Mouse (Mus musculus): ENCODE data around the gene Orc1. TPM values are rescaled to one million over a fixed set of nuclear protein-coding genes. Genes with fewer than 3 reads are reported as not detected.
A peak's percentile ranks its signal among the peaks of the same experiment; 100 is the strongest.

Gene Orc1
- polyA plus RNA-seq (2016; fragmentation: Nextera tagmentation; extraction: Ambion mirVana): 20.5 and 24.9 TPM in 2 replicates

- Histone ChIP-seq H3K27ac (replicated peaks) (peak within 1 kb of the TSS; percentile 88), H3K4me3 (peak within 1 kb of the TSS; percentile 87), H3K9me3 (replicated peaks) (no peaks in the 10 kb centered on the region), H3K36me3 (peaks cover 55% of the 10 kb centered on the region), H3K4me1 (peaks cover 35% of the 10 kb centered on the region), H3K27me3 (ENCODE audit: low read depth, poor library complexity, severe bottlenecking) (no peaks in the 10 kb centered on the region)
- under 1% methylated on average over 64 of the region's 64 CpGs for WGBS
- peak; percentile 98 for DNase-seq (ENCODE audit: low spot score)
Measured at GRCm38 (mm10) chr4:108578840-108579742, at the start of gene Orc1, which contains the start of gene Prpf38a. Gene Orc1, plus strand, starts transcription at chr4:108579423. Gene Prpf38a, minus strand, starts transcription at chr4:108579336.

- no peak overlapping the region for H3K27ac ChIP-seq (replicated peaks)
- no peaks in the 10 kb centered on the region for H3K9me3 ChIP-seq (replicated peaks)
- H3K4me1 ChIP-seq: no peaks in the 10 kb centered on the region
- WGBS: 88% methylated on average over 2 of the region's 2 CpGs
- no peak overlapping the region for H3K4me3 ChIP-seq
- H3K27me3 ChIP-seq (ENCODE audit: low read depth, poor library complexity, severe bottlenecking): no peaks in the 10 kb centered on the region
- H3K36me3 ChIP-seq: peaks cover 64% of the 10 kb centered on the region
- DNase-seq (ENCODE audit: low spot score): no peak
Measured at GRCm38 (mm10) chr4:108539701-108540100, 39.5 kb upstream of the Orc1 start.

- Histone ChIP-seq H3K4me1 (no peaks in the 10 kb centered on the region), H3K27me3 (ENCODE audit: low read depth, poor library complexity, severe bottlenecking) (no peaks in the 10 kb centered on the region), H3K4me3 (no peak overlapping the region), H3K9me3 (replicated peaks) (no peaks in the 10 kb centered on the region), H3K27ac (replicated peaks) (no peak overlapping the region), H3K36me3 (peaks cover 100% of the 10 kb centered on the region)
- WGBS: 92% methylated on average over 1 of the region's 1 CpGs
- no peak for DNase-seq (ENCODE audit: low spot score)
Measured at GRCm38 (mm10) chr4:108565026-108565425, 14.2 kb upstream of the Orc1 start.

- H3K27me3 ChIP-seq (ENCODE audit: low read depth, poor library complexity, severe bottlenecking): no peaks in the 10 kb centered on the region
- no peak overlapping the region for H3K27ac ChIP-seq (replicated peaks)
- H3K4me1 ChIP-seq: peaks cover 6% of the 10 kb centered on the region
- no peak overlapping the region for H3K4me3 ChIP-seq
- WGBS: 98% methylated on average over 3 of the region's 3 CpGs
- DNase-seq (ENCODE audit: low spot score): no peak
- peaks cover 88% of the 10 kb centered on the region for H3K36me3 ChIP-seq
- H3K9me3 ChIP-seq (replicated peaks): no peaks in the 10 kb centered on the region
Measured at GRCm38 (mm10) chr4:108572644-108573043, 6.6 kb upstream of the Orc1 start.

- peak overlapping the region; percentile 88 for H3K27ac ChIP-seq (replicated peaks)
- no peak for DNase-seq (ENCODE audit: low spot score)
- H3K4me1 ChIP-seq: peaks cover 35% of the 10 kb centered on the region
- no peaks in the 10 kb centered on the region for H3K27me3 ChIP-seq (ENCODE audit: low read depth, poor library complexity, severe bottlenecking)
- no peaks in the 10 kb centered on the region for H3K9me3 ChIP-seq (replicated peaks)
- peaks cover 51% of the 10 kb centered on the region for H3K36me3 ChIP-seq
- H3K4me3 ChIP-seq: peak overlapping the region; percentile 87
- 1% methylated on average over 16 of the region's 16 CpGs for WGBS
Measured at GRCm38 (mm10) chr4:108579743-108580411, 654 bp downstream of the Orc1 start.

GRCm38 (mm10) chr4:108593376-108593775, 14.2 kb downstream of the Orc1 start:
- no peak for DNase-seq (ENCODE audit: low spot score)
- Histone ChIP-seq H3K4me1 (no peaks in the 10 kb centered on the region), H3K36me3 (peaks cover 84% of the 10 kb centered on the region), H3K9me3 (replicated peaks) (no peaks in the 10 kb centered on the region), H3K27me3 (ENCODE audit: low read depth, poor library complexity, severe bottlenecking) (no peaks in the 10 kb centered on the region), H3K27ac (replicated peaks) (no peak overlapping the region), H3K4me3 (no peak overlapping the region)
- 87% methylated on average over 2 of the region's 2 CpGs for WGBS

GRCm38 (mm10) chr4:108595785-108596184, 16.6 kb downstream of the Orc1 start:
- H3K27me3 ChIP-seq (ENCODE audit: low read depth, poor library complexity, severe bottlenecking): no peaks in the 10 kb centered on the region
- WGBS: 87% methylated on average over 1 of the region's 1 CpGs
- H3K36me3 ChIP-seq: peaks cover 91% of the 10 kb centered on the region
- H3K9me3 ChIP-seq (replicated peaks): no peaks in the 10 kb centered on the region
- H3K4me3 ChIP-seq: no peak overlapping the region
- DNase-seq (ENCODE audit: low spot score): no peak
- no peak overlapping the region for H3K27ac ChIP-seq (replicated peaks)
- no peaks in the 10 kb centered on the region for H3K4me1 ChIP-seq

GRCm38 (mm10) chr4:108598306-108598705, 19.1 kb downstream of the Orc1 start:
- Histone ChIP-seq H3K4me1 (no peaks in the 10 kb centered on the region), H3K27me3 (ENCODE audit: low read depth, poor library complexity, severe bottlenecking) (no peaks in the 10 kb centered on the region), H3K27ac (replicated peaks) (no peak overlapping the region), H3K9me3 (replicated peaks) (peaks cover 3% of the 10 kb centered on the region; the same call in 1 of the 2 replicates), H3K36me3 (peaks cover 95% of the 10 kb centered on the region), H3K4me3 (no peak overlapping the region)
- 93% methylated on average over 4 of the region's 4 CpGs for WGBS
- DNase-seq (ENCODE audit: low spot score): no peak

GRCm38 (mm10) chr4:108601870-108602269, 22.6 kb downstream of the Orc1 start:
- no peaks in the 10 kb centered on the region for H3K27me3 ChIP-seq (ENCODE audit: low read depth, poor library complexity, severe bottlenecking)
- DNase-seq (ENCODE audit: low spot score): no peak
- H3K27ac ChIP-seq (replicated peaks): no peak overlapping the region
- H3K9me3 ChIP-seq (replicated peaks): peaks cover 3% of the 10 kb centered on the region; the same call in 1 of the 2 replicates
- peaks cover 96% of the 10 kb centered on the region for H3K36me3 ChIP-seq
- H3K4me3 ChIP-seq: no peak overlapping the region
- WGBS: 96% methylated on average over 7 of the region's 7 CpGs
- H3K4me1 ChIP-seq: no peaks in the 10 kb centered on the region

GRCm38 (mm10) chr4:108608651-108609050, 29.4 kb downstream of the Orc1 start:
- Histone ChIP-seq H3K36me3 (peaks cover 90% of the 10 kb centered on the region), H3K4me1 (no peaks in the 10 kb centered on the region), H3K4me3 (no peak overlapping the region), H3K27me3 (ENCODE audit: low read depth, poor library complexity, severe bottlenecking) (no peaks in the 10 kb centered on the region), H3K27ac (replicated peaks) (no peak overlapping the region), H3K9me3 (replicated peaks) (no peaks in the 10 kb centered on the region)
- WGBS: 96% methylated on average over 3 of the region's 3 CpGs
- no peak for DNase-seq (ENCODE audit: low spot score)

- peaks cover 88% of the 10 kb centered on the region for H3K36me3 ChIP-seq
- WGBS: 92% methylated on average over 5 of the region's 5 CpGs
- H3K4me3 ChIP-seq: no peak overlapping the region
- no peaks in the 10 kb centered on the region for H3K9me3 ChIP-seq (replicated peaks)
- H3K4me1 ChIP-seq: no peaks in the 10 kb centered on the region
- no peak overlapping the region for H3K27ac ChIP-seq (replicated peaks)
- DNase-seq (ENCODE audit: low spot score): no peak
- H3K27me3 ChIP-seq (ENCODE audit: low read depth, poor library complexity, severe bottlenecking): no peaks in the 10 kb centered on the region
Measured at GRCm38 (mm10) chr4:108610935-108611334, 31.7 kb downstream of the Orc1 start.

GRCm38 (mm10) chr4:108618586-108618985, 39.4 kb downstream of the Orc1 start:
- no peak for DNase-seq (ENCODE audit: low spot score)
- Histone ChIP-seq H3K27ac (replicated peaks) (no peak overlapping the region), H3K4me1 (peaks cover 21% of the 10 kb centered on the region), H3K36me3 (peaks cover 38% of the 10 kb centered on the region), H3K4me3 (no peak overlapping the region; the same call in 1 of the 2 replicates), H3K27me3 (ENCODE audit: low read depth, poor library complexity, severe bottlenecking) (no peaks in the 10 kb centered on the region), H3K9me3 (replicated peaks) (no peaks in the 10 kb centered on the region)
- 70% methylated on average over 4 of the region's 4 CpGs for WGBS

GRCm38 (mm10) chr4:108619165-108619564, 39.9 kb downstream of the Orc1 start:
- WGBS: 4% methylated on average over 10 of the region's 10 CpGs
- peak overlapping the region; percentile 75 for H3K4me3 ChIP-seq
- H3K27me3 ChIP-seq (ENCODE audit: low read depth, poor library complexity, severe bottlenecking): no peaks in the 10 kb centered on the region
- no peaks in the 10 kb centered on the region for H3K9me3 ChIP-seq (replicated peaks)
- no peak for DNase-seq (ENCODE audit: low spot score)
- H3K36me3 ChIP-seq: peaks cover 39% of the 10 kb centered on the region
- peak overlapping the region; percentile 93 for H3K27ac ChIP-seq (replicated peaks)
- H3K4me1 ChIP-seq: peaks cover 21% of the 10 kb centered on the region

All from midbrain, embryonic 10.5 days (tissue).